Mouse (Mus musculus): Measurements from ENCODE around the gene Ptgfrn.

GRCm38 (mm10) chr3:101026741-101027140 lies 83.3 kb downstream of the Ptgfrn start:
- TF ChIP-seq GATA1 (IDR thresholded peaks at IDR 0.05; ENCODE audit: low read length) = no peak
- no peak for TF ChIP-seq TAL1 (IDR thresholded peaks at IDR 0.05; ENCODE audit: low read length)

Data from erythroblast, embryonic 14.5 days (primary cell).